Mouse (Mus musculus) CH12F3 (cell line): ENCODE data around the gene Clcn7.

Source experiments
- in situ Hi-C: fragments of 300-500 bp; cut with MboI; formaldehyde crosslinking; loops from 2 replicates; pipeline ENCODE4 v1.14.3; 2020; ENCODE audit warnings: low sequenced_read_pairs

Gene Clcn7

GRCm38 (mm10) chr17:25133275-25133698, at the start of gene Clcn7:
Gene Clcn7, plus strand, starts transcription at chr17:25133391.
- in situ Hi-C loops, result no loop called here

- in situ Hi-C loops, result no loop called here
Measured at GRCm38 (mm10) chr17:25083444-25083931, 49.7 kb upstream of the Clcn7 start, which contains the start of gene Tmem204. Gene Tmem204, minus strand, starts transcription at chr17:25083591.

- in situ Hi-C loops, result no loop called here
Measured at GRCm38 (mm10) chr17:25084835-25085385, 48.3 kb upstream of the Clcn7 start.

GRCm38 (mm10) chr17:25086724-25087123, 46.5 kb upstream of the Clcn7 start:
- in situ Hi-C loops, result no loop called here

- in situ Hi-C loops, result no loop called here
Measured at GRCm38 (mm10) chr17:25089158-25089557, 44.0 kb upstream of the Clcn7 start.

GRCm38 (mm10) chr17:25090450-25090849, 42.7 kb upstream of the Clcn7 start:
- in situ Hi-C loops, result no loop called here

GRCm38 (mm10) chr17:25096221-25096620, 37.0 kb upstream of the Clcn7 start:
- in situ Hi-C loops, result no loop called here

GRCm38 (mm10) chr17:25100052-25100451, 33.1 kb upstream of the Clcn7 start:
- in situ Hi-C loops, result no loop called here

GRCm38 (mm10) chr17:25101338-25101737, 31.9 kb upstream of the Clcn7 start:
- in situ Hi-C loops, result no loop called here

- in situ Hi-C loops, result no loop called here
Measured at GRCm38 (mm10) chr17:25107786-25108185, 25.4 kb upstream of the Clcn7 start.

- in situ Hi-C loops, result no loop called here
Measured at GRCm38 (mm10) chr17:25109578-25109977, 23.6 kb upstream of the Clcn7 start.

- in situ Hi-C loops, result no loop called here
Measured at GRCm38 (mm10) chr17:25110590-25110989, 22.6 kb upstream of the Clcn7 start.

- in situ Hi-C loops, result no loop called here
Measured at GRCm38 (mm10) chr17:25111220-25111619, 22.0 kb upstream of the Clcn7 start.

GRCm38 (mm10) chr17:25111739-25112422, 21.3 kb upstream of the Clcn7 start:
- in situ Hi-C loops, result no loop called here

- in situ Hi-C loops, result no loop called here
Measured at GRCm38 (mm10) chr17:25112423-25112810, 20.8 kb upstream of the Clcn7 start.

GRCm38 (mm10) chr17:25114908-25115645, 18.1 kb upstream of the Clcn7 start:
- in situ Hi-C loops, result no loop called here

GRCm38 (mm10) chr17:25115664-25116432, 17.3 kb upstream of the Clcn7 start, which contains the start of gene Telo2:
Gene Telo2, minus strand, starts transcription at chr17:25115967.
- in situ Hi-C loops, result no loop called here

- in situ Hi-C loops, result no loop called here
Measured at GRCm38 (mm10) chr17:25117263-25117662, 15.9 kb upstream of the Clcn7 start.

- in situ Hi-C loops, result no loop called here
Measured at GRCm38 (mm10) chr17:25120406-25120805, 12.8 kb upstream of the Clcn7 start, which contains the start of gene Ptx4. Gene Ptx4, plus strand, starts transcription at chr17:25120760.

- in situ Hi-C loops, result no loop called here
Measured at GRCm38 (mm10) chr17:25123979-25124378, 9.2 kb upstream of the Clcn7 start.
